23 mouse cellular contexts compared by ENCODE assay signal in the genomic region with DNA sequence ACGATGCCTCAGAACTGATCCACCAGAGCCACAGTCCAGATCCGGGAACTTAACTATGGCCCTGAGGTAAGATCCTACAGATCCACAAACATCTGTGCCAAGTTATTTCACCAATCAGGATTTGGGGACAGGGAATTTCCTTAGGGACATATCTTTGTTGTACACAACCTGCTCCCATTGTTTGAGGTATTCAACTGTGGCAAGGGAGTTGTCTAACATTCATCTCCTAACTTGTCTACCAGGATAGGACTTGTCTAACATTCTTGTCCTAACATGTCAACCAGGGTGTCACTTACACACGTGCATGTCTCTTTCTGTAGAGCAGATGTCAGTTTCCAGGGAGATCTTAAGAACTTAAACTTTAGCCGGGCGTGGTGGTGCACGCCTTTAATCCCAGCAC. TPM values are rescaled to one million over a fixed set of nuclear protein-coding genes. Genes with fewer than 3 reads are reported as not detected.
"Had no signal": no experiment of that assay in that cellular context is flagged by ENCODE, and none has a peak within 500 bp of the region (broad histone marks: within the 10 kb centered on the region; RNA-seq: fewer than 3 reads in every experiment).

No protein-coding gene starts in this region.

- H3K4me2 ChIP-seq: lung, embryonic 14.5 days; midbrain, embryonic 12.5 days; neural tube, embryonic 13.5 days; neural tube, embryonic 15.5 days had no signal

- DNase-seq: lung, adult 18-20 months; lung, embryonic 14.5 days; lung, postnatal 10 days; lung, postnatal 4 days; midbrain, embryonic 14.5 days; retina, postnatal 1 day; right cerebral cortex, adult 18-20 months; right cerebral cortex, postnatal 25 days; spleen, adult 18-20 months; thymus, adult 18-20 months; thymus, postnatal 14 days; thymus, postnatal 36 days had no signal

- H3K4me3 ChIP-seq: midbrain, embryonic 10.5 days; midbrain, embryonic 12.5 days; myocyte; neural tube, embryonic 13.5 days; neural tube, embryonic 15.5 days had no signal

- H3K9ac ChIP-seq: lung, embryonic 14.5 days; midbrain, embryonic 12.5 days; neural tube, embryonic 13.5 days; neural tube, embryonic 15.5 days had no signal

- H3K27ac ChIP-seq: midbrain, embryonic 10.5 days; midbrain, embryonic 12.5 days; neural tube, embryonic 13.5 days; neural tube, embryonic 15.5 days had no signal

- H3K9me3 ChIP-seq: midbrain, embryonic 10.5 days; midbrain, embryonic 12.5 days; neural tube, embryonic 13.5 days; neural tube, embryonic 15.5 days had no signal

- H3K36me3 ChIP-seq: midbrain, embryonic 12.5 days; neural tube, embryonic 13.5 days; neural tube, embryonic 15.5 days had no signal

- ATAC-seq: midbrain, embryonic 16.5 days had no signal

RNA-seq across cellular contexts. Expression of a gene that starts 35.5 kb away (rescaled TPM):
- total RNA-seq: megakaryocyte, adult 5-6 weeks; megakaryocyte-erythroid progenitor cell, adult 5-6 weeks had no signal
- polyA plus RNA-seq: lung, embryonic 14.5 days; midbrain, embryonic 12.5 days; midbrain, embryonic 14.5 days; midbrain, embryonic 16.5 days; myocyte; neural tube, embryonic 11.5 days; neural tube, embryonic 13.5 days; neural tube, embryonic 15.5 days; small intestine, adult 2 months; stomach, embryonic 14.5 days had no signal
